Mouse (Mus musculus): ENCODE measurements at regions not wholly inside any gene's neighbourhood (a gene's known extent, or its start where the extent isn't known, plus 50 kb on each side); places are given as distances from the start of the nearest gene placed in this dataset.

DNA sequence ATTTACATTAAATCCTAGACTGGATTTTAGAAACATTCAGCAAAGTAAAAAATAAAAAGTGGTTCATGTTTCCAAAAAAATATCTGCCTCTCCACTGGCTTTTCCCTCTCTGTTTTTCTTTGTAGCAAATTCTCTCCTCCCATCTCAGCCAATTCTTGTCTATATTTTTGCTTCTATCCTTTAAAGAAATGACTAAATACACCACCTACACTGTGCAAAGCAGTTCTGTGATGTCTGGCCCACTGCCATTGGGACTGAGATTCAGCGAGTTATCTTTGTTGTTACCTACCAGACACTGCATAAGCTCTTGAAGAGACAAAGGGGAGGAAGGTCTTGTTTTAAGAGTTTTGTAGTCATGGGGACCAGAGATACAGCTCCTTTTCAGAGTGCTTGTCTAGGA lies 835.8 kb upstream of the Klhl29 start:
- no peak for DNase-seq

DNA sequence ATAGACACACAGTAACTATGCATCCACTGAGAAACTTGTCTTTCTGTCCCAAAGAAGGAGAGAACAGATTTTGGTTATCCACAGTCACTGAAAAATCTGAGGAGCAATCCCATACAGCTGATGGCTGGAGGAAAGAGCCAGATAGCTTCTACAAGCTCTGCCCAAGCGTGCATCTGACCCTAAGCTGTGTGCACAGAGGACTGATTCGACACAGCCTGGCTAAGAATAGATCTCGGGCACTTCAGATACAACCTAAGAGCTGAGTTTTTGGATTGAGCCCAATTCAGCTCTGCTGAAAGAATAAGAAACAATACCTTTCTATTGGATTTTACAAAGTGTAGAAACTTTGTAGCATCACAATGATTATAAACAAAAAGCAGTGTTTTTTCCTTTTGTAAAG lies 813.8 kb upstream of the Klhl29 start:
- DNase-seq = no peak

DNA sequence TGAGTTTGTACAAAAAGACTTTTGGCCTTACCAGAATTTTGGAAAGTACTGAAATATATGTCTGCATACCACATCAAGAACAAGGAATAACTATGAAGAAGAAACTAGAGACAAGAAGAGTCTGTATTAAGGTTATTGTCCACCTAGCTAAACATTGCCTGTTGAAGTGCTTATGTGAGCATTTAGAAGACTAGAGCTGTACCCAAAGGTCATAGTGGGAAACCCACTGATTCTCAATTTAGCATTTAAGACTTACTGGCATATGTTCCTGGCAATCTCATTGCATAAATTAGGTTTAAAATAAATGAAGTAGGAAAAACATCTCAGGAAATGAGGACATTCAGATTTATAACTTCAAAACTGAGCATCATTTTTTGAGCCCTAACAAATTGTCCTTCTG lies 793.3 kb upstream of the Klhl29 start:
- DNase-seq = no peak

DNA sequence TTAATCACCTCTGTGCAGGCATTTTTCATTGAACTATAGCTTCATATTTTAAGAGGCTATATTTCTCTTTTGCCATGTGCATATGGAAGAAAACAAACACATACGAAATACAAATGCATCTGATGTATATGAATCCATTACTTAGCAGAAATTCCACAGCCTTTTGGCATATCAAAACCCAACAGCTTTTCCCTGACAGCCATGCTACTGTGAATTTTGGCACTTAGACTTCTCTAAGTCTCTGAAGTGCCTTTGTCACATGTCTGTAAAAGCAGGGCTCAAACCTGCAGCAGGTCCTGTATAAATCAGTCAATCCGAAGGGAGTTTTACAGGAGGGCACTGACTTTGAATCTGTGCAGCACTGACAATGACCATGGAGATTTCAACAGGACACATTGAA lies 778.8 kb upstream of the Klhl29 start:
- no peak for DNase-seq

DNA sequence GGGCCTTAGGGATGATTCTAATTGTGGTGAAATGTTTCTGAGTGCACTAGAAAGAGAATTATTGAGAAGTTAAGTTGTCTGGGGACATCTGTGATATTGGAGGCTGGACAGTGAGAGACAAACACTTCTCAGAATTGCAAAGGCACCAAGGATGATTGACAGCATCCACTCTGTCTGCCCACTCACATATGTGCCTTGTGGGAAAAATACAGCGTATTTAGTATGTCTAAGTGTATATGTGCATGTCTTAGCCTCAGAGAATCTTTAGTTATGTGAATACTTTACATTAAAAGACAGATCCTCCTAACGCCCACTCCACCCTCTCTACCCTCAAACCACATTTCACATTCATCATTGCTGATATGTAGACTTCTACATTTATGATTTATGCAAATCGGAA lies 776.0 kb upstream of the Klhl29 start:
- no peak for DNase-seq

DNA sequence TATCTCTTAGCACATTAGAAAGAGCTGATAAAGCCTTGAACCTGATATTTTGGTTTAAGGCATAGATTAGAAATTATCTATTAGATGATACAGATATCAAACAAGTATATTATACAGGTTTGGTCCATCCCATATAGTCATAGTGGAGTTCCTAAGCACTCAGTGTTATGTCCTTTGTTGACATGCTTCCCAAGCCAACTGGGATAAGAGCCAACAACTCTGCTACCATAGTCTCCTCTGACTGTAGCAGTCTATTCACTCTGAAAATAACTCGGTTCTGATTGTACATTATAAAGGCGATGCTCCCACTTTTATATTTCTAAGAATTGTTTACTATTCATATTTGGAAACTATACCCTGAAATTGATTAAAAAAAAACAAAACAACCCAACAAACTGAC lies 757.0 kb upstream of the Klhl29 start:
- no peak for DNase-seq

DNA sequence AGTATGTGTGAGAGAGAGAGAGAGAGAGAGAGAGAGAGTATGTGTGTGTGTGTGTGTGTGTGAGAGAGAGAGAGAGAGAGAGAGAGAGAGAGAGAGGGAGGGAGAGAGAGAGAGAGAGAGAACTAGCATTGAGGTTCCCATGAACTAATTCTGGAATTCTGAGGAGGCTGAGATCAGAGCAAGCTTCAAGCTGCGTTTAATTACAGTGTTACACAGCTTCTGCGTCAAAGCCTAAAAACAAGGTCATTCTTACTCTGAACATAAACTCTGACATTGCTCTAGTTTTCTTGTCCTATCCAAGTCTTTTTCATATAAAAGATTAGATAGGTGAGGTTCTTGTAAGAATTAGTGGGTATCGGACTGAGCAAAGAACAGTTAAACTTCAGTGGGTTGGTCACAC lies 744.1 kb upstream of the Klhl29 start:
- no peak for DNase-seq

DNA sequence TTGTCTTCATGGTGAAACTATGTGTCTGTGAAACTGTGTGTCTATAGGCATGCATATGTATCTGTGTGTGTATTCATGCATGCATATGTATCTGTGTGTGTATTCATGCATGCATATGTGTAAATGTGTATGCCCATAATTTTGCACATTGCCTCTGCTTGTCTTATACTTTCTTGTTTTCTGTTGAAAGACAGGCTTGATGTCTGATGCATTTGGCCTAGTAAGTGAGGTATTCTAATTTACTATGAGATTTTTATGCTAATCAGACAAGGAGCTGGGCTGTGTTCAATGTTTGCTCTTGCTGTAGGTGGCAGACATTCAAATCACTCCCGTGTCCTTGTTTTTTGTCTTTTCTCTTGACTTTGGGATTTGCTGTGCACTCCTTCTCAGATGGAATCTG lies 739.8 kb upstream of the Klhl29 start:
- DNase-seq = no peak

DNA sequence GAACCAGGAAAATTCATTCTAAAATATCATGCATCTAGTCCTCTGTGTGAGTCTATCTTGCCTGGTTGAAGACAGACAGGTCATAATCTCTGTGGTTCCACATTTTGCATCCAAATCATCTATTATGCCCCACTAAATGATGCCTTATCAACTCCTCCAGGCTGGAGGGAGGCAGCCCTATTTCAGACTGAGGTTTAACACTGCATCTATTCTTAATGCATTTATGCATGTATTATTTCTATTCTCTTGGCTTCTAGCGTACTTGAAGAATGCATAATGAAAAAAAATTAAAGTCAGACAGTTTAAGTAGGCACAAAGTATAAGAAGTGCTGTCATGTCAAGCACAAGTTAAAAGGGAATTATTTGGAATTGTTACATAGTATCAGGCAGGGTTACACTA lies 721.8 kb upstream of the Klhl29 start:
- no peak for DNase-seq

DNA sequence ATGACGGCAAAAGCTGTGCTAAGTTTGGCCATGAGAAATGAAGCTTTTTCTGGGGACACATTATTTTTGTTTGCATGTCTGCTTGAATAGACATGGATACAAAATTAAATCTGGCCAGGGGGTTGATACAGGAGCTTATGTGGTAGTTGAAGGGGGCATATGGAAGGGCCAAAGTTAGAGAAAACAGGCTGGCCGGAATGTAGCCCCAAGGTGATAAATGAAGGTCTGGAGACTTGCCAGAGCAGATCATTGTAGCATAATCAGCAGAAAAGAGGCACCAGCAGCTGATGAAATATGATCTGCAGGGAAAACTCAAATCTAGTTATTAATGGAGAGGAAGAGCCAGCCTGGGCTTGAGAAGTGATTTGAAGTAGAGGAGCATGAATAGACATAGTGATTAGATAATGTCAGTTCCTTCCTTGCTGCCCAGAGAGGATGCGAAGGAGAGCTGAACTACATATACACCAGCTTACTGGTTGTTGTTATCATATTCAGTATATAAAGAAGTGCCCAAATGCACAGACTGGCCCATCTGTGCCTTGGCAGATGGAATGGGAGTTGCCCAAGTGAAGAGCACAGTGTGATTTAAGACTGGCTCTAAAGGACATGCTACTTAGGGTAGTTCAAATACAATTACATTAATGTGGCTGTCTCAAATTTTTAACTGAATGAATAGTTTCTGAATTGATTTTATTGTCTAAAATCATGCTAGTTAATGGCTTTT lies 712.3 kb upstream of the Klhl29 start:
- DNase-seq = no peak

DNA sequence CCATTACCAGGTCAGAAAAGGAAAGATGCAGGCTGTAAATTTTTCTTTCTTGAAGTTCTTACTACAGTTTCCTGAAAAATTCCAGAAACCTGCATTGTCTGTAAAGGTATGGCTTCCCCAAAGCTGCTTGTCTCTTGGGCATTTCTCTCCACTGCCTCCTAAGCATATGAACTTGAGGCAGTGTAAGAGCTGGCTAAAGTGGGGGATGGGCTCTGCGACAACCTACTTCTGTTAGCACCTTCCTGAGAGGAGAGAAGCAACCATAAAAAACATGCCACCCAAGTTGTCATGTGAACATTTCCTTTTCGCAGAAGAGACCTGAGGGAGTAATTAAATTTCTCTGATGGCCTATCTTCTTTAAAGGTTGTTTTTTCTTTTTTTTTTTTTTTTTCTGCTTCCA lies 711.6 kb upstream of the Klhl29 start:
- DNase-seq = no peak

DNA sequence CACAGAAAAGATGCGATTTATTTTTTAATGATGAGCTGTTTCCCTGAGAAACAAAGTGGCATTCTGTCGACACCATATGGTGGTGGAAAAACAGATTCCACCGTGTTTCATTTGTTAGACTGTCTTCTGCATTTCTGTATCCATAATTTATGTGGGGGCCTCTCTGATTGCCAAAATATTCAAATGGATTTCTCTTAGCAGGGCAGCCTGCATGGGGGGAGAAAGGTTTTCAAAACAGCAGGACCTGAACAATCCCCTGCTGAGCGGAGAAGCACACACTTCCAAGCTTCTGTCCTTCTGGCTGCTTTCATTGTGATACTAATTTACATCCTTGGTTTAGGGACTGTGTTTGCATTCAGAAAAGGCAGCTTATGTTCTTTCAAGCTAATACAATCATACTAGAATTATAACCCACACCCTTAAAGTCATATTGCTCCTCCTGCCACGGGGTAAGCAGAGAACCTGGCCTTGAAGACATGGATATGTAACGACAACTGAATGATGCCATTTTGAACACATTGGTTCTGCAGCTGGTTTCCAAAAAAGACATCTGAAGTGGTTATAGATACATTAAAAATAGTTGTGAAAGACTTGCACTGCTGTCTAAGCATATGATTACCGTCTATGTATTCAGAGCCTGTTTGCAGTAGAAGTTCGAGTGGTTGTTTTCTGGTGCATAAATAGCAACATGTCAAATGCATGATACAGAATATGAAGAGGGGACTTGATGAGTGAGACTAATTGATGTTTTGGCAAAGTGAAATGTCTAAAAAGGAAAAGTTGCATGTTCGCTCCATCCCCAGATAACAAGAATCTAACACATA lies 671.6 kb upstream of the Klhl29 start:
- no peak for DNase-seq

DNA sequence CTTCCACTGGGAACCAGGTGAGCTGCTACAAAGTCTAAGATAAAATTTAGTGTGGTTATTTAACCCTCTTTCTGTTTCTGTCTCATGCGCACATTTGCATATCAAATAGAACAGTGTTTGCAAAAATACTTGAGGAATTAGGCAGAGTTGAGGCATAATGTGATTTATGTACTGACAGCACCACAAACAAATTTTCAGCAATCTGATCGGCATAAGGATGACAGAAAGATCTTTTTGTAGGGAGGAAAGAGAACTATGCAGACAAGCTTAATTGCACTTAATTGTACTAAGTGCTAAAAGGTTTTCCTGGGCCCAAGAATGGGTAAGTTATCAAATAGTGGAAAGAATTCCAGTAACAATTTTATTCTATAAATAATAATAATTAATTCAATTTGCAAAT lies 670.6 kb upstream of the Klhl29 start:
- no peak for DNase-seq

DNA sequence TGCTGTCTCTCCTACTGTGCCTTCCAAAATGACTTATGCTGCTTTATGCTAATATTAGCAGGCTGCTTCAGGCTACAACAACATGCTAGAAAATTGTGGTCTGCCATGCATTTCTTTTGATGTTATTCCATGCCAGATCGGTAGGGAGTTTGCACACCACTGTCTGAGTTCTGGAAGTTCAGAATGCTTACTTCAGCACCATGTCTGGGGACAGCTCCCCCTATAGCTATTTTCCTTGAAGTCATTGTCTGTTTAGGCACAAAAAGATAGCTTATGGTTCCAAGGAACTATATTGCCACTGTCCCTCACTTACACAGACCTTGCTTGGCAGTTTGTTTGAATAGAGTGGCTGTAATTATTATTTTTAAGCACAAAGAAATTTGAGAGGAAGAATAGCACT lies 666.8 kb upstream of the Klhl29 start:
- DNase-seq = no peak

DNA sequence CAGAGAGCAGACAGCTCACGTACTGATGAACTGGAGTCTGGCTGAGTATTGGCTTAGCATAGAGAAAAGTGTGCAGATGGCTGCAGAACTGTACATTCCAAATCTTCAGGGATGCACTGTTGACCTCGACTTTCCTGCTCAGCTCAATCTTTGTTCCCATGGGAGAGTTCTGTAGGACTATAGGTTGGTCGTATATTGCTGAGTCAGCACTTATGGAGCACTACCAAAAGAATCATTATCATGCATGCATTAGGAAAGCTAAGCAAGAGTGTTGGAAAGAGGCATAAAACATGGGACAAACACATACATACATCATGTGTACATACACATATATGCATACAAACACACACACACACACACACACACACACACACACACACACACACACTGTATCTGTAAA lies 648.6 kb upstream of the Klhl29 start:
- no peak for DNase-seq

DNA sequence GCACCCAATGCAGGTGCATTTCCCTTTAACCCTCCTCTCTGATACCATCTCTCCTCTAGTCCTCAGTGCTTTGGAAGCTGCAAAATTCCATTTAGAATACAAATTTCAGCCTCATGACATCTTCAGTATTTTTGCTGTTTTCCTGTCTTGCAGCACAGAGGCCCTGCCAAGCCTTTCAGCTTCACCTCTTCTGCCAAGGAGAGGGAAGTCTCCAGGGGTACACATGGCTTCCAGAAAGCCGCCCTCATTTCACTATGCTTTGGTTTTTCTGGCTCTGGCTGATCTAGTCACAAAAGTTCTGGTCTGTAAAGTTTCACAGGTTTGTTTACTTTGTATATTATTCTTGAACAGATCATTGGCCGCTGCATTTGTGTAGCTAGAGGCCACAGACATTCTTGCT lies 647.0 kb upstream of the Klhl29 start:
- DNase-seq = no peak

DNA sequence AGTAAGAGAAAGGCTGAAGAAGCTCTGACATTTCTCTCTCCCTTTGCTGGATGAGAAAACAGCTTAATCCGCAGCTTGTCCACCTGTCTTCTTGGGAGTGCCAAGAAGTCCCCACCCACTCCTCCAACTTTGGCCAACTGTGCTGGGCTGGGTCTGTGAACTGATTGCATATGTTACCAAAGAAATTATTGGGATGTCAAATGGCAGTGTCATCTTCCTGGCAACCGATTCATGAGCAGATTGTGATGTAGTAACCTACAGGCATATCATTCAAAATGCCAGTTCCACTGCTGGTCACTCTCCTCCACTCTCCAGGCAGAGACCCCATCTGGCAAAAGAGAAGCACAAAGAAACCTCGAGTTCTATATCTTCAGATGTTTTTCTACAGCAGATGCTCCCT lies 625.5 kb upstream of the Klhl29 start:
- DNase-seq = no peak

DNA sequence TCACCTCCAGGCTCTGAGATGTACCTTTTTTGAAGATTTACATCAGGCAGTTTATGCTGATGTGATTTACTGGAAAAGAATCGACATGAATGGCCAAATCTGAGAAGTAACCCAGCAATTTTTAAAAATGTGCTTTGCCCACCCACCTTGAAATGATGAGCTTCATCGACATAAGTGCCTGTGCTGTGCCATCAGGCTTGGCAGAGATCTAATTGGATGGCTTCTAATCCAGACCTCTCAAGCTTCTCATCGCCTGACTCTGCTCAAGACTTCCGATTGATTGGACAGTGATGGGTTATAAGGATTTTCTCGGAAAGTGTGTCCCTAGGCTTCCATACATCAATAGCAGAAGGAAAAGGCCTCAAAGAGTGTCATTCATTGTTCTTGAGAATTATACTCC lies 621.9 kb upstream of the Klhl29 start:
- DNase-seq = no peak

DNA sequence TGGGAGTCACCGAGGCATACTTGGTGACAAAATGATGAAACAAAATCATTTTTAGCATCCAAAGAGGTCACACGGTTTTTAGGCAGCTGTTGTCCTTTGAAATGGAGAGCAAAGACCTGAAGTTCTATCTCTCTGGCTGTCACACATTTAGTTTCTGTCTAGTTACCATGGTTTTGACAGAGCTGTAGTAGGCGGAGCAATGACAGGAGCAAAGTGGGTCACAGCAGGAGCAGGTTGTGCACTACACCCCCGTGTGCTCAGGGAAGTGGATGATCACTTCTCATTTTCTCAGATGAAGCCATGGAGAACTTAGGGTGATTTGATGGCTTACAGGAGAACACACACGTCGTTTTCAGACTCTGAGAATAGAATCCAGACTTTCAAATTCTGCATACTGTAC lies 621.2 kb upstream of the Klhl29 start:
- DNase-seq = no peak

DNA sequence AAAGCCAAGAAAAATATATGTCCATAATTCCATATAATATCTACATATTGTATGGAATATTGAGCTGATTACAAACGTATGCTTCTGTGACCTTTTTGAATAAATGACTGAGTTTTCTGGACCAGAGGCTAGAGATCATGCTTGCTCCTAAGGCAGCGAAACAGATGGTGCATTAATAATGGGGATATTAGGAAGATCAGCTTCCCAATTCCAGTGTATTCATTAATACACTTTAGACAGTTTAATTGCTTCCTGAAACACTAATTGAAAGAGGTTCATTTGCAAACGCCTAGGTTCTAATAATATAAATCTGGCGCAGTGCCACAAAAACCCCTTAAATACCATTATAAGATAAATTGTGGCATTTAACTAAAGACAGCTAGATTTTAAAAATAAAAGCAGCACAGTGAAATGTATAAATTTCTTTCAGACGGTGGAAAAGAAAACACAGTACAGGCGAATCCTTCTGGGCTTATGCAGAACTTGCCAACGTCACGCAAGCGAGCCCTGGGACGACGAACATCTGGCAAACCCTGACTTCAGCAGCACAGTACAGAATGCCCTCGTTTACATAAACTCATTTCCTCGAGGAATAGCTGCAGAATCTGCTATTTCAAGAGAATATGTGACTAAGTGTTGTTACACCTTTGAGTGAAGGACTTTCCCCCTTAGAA lies 608.6 kb upstream of the Klhl29 start:
- DNase-seq = no peak

DNA sequence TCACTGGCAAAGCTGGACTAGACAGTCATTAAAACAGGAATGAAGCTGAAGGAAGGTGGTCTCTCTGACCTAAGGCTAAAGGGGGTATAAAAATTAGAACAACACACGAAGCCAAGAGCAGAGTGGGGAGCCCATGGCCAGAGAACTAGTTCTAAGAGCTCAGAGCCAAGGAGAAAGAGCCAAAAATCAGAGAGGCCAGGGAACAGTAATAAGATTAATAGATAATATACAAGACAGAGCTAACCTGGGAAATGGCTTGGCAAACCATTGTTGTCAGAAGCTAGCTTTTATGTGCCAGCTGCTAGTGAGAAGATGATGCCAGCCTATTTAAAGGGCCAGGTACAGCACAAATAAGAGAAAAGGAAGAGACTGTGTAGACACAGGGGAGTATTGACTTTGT lies 606.6 kb upstream of the Klhl29 start:
- no peak for DNase-seq

DNA sequence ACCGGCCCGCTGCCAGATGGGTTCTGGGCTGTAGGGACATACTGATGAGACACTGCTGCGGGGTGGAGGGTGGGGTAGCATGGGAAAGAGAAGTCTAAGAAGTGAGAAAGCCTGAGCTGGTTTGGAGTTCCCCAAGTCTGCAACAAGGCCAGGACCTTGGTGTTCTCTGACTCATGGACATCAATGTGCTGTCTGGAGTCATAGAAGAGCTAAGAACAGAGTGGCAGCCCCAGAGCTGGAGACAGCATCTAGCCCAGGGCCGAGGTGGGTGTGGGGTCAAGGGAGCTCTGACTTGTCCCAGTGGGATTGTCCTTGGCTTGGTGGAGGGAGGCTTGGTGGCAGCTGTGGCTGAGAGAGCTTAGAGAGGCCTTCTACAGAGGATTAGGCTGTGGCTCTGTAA lies 600.4 kb upstream of the Klhl29 start:
- no peak for DNase-seq

DNA sequence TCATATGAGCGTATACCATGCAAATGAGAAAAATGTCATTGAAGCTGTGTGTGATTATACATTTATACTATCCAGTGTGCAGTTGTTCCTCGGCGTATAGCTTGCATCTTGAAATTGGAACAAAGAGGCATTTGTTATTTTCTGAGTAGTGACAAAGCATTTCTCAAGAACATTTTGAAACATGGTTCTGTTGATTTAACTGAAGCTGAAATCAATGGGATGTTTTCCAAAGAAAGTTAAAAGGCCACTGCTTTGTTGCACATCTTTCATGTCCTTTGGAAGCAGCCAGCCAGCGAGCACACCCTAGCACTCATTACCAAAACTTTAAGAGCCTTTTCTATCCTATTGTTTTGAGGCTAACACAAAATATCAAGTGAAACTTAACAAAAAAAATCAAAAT lies 594.1 kb upstream of the Klhl29 start:
- DNase-seq = no peak

DNA sequence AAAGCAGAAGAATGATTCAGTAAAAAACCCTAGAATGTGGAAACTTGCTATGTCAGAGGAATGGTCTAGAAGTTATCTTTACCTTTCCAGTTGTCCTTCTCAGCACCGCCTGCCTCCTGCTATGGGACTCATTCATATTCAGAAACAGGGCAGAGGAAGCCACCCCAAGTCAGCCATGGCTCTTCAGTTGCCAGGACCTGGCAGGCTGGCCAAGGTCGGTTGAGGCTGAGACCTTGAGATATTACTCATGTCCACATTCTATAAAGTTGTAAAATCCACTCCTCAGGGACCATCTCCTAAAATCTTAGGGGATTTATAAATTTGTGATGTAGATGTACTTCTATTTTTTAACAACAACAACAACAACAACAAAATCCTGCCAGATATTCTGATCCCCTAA lies 580.7 kb upstream of the Klhl29 start:
- DNase-seq = no peak

All from lung, postnatal 14 days (tissue).